Mouse (Mus musculus) liver, adult 2 months (tissue): Measurements from ENCODE around the gene Tbl1x. TPM values are rescaled to one million over a fixed set of nuclear protein-coding genes. Genes with fewer than 3 reads are reported as not detected.
A peak's percentile ranks its signal among the peaks of the same experiment; 100 is the strongest.

ENCODE experiments used
- DNase-seq: peaks from one replicate; pipeline ENCODE4 v3.0.0-alpha.2; 2011; ENCODE audit warnings: low read depth, low spot score; ENCODE audit errors: extremely low read depth
- H3K27ac ChIP-seq: fragments of 200-500 bp; replicated peaks from 2 replicates; pipeline ENCODE4 v1.5.1; 2012; ENCODE audit warnings: low read depth, mild to moderate bottlenecking, control low read depth, inconsistent platforms, low read length; ENCODE audit not compliant: insufficient read depth
- H3K27me3 ChIP-seq: fragments of 200-500 bp; 2 replicates; pipeline ENCODE4 v1.6.1; 2012; ENCODE audit warnings: mild to moderate bottlenecking, moderate library complexity, low read length, inconsistent platforms; ENCODE audit not compliant: control insufficient read depth, insufficient read depth
- H3K36me3 ChIP-seq: fragments of 200-500 bp; 2 replicates; pipeline ENCODE4 v1.6.1; 2012; ENCODE audit warnings: low read length, inconsistent platforms; ENCODE audit not compliant: control insufficient read depth, insufficient read depth
- H3K4me1 ChIP-seq: fragments of 200-500 bp; 2 replicates; pipeline ENCODE4 v1.6.1; 2011; ENCODE audit warnings: low read length; ENCODE audit not compliant: control insufficient read depth, insufficient read depth
- H3K4me3 ChIP-seq: fragments of 200-500 bp; 2 replicates; pipeline ENCODE4 v1.5.1; 2011; ENCODE audit warnings: low read depth, mild to moderate bottlenecking, control low read depth, low read length, moderate library complexity; ENCODE audit not compliant: insufficient read depth
- H3K79me2 ChIP-seq: fragments of 200-500 bp; 2 replicates; pipeline ENCODE4 v1.6.1; 2012; ENCODE audit warnings: inconsistent platforms, mild to moderate bottlenecking, low read length, moderate library complexity; ENCODE audit not compliant: control insufficient read depth, insufficient read depth
- H3K9ac ChIP-seq: fragments of 200-500 bp; 2 replicates; pipeline ENCODE4 v1.6.1; 2012; ENCODE audit warnings: low read depth, mild to moderate bottlenecking, control low read depth, inconsistent platforms, low read length
- CTCF ChIP-seq: fragments of 200-500 bp; IDR thresholded peaks from 2 replicates; pipeline ENCODE4 v1.5.1; 2011; ENCODE audit warnings: low read depth, low read length, control low read depth
- POLR2A ChIP-seq: fragments of 200-500 bp; IDR thresholded peaks from 2 replicates; pipeline ENCODE4 v1.6.1; 2011; ENCODE audit warnings: low read length, control low read depth; ENCODE audit not compliant: insufficient read depth; ENCODE audit errors: extremely low read depth
- WGBS: fragments of 180-500 bp; shearing (Covaris S2); methylation state at CpG from one replicate; pipeline ENCODE4 v1.1.7; 2018; 5-methylcytosine and 5-hydroxymethylcytosine counted together
- polyA plus RNA-seq: library from polyadenylated mRNA; depleted of rRNA; stranded (reverse); fragments of >200 nt; gene quantifications from 2 replicates; pipeline ENCODE4 v1.2.3, GENCODE M21; 2012
- total RNA-seq: library from RNA; depleted of rRNA; stranded (reverse); fragments of >200 nt; gene quantifications from 2 replicates; pipeline ENCODE4 v1.2.3, GENCODE M21; 2014

The Tbl1x gene
- total and polyA plus RNA-seq, 2 experiments: 10.2 to 16.2 TPM

GRCm38 (mm10) chrX:77613041-77613440, 102.2 kb downstream of the Tbl1x start:
- Histone ChIP-seq H3K4me3 (no peak overlapping the region), H3K79me2 (peaks cover 6% of the 10 kb centered on the region; the same call in 1 of the 2 replicates), H3K4me1 (peaks cover 4% of the 10 kb centered on the region; the same call in 1 of the 2 replicates), H3K9ac (no peak overlapping the region), H3K27me3 (no peaks in the 10 kb centered on the region), H3K27ac (no peak overlapping the region), H3K36me3 (no peaks in the 10 kb centered on the region)
- DNase-seq: no peak
- TF ChIP-seq CTCF (no peak), POLR2A (no peak)
- WGBS: 100% methylated on average over 1 of the region's 1 CpGs

GRCm38 (mm10) chrX:77615735-77616293, 105.0 kb downstream of the Tbl1x start:
- DNase-seq: no peak
- Histone ChIP-seq H3K27me3 (no peaks in the 10 kb centered on the region), H3K27ac (no peak overlapping the region), H3K4me1 (no peaks in the 10 kb centered on the region), H3K79me2 (peaks cover 3% of the 10 kb centered on the region; the same call in 1 of the 2 replicates), H3K4me3 (no peak overlapping the region), H3K9ac (no peak overlapping the region), H3K36me3 (no peaks in the 10 kb centered on the region)
- 87% methylated on average over 4 of the region's 4 CpGs for WGBS
- TF ChIP-seq CTCF (no peak), POLR2A (no peak)

GRCm38 (mm10) chrX:77617368-77618144, 106.7 kb downstream of the Tbl1x start:
- Histone ChIP-seq H3K36me3 (no peaks in the 10 kb centered on the region), H3K4me1 (no peaks in the 10 kb centered on the region), H3K9ac (no peak overlapping the region), H3K27ac (no peak overlapping the region), H3K27me3 (no peaks in the 10 kb centered on the region), H3K79me2 (peaks cover 3% of the 10 kb centered on the region; the same call in 1 of the 2 replicates), H3K4me3 (no peak overlapping the region)
- no peak for DNase-seq
- TF ChIP-seq POLR2A (no peak), CTCF (no peak)
- 73% methylated on average over 6 of the region's 6 CpGs for WGBS

GRCm38 (mm10) chrX:77630439-77630838, 119.6 kb downstream of the Tbl1x start:
- H3K4me1 ChIP-seq: peaks cover 2% of the 10 kb centered on the region; the same call in 1 of the 2 replicates
- no peak overlapping the region for H3K9ac ChIP-seq
- no peak overlapping the region for H3K4me3 ChIP-seq
- H3K27me3 ChIP-seq: no peaks in the 10 kb centered on the region
- H3K79me2 ChIP-seq: no peaks in the 10 kb centered on the region; the same call in 1 of the 2 replicates
- DNase-seq: peak; percentile 69
- TF ChIP-seq POLR2A (no peak), CTCF (no peak)
- no peaks in the 10 kb centered on the region for H3K36me3 ChIP-seq
- H3K27ac ChIP-seq: no peak overlapping the region
- WGBS: 17% methylated on average over 2 of the region's 2 CpGs

- no peaks in the 10 kb centered on the region for H3K36me3 ChIP-seq
- TF ChIP-seq CTCF: no peak
- TF ChIP-seq POLR2A: no peak
- no peaks in the 10 kb centered on the region; the same call in 1 of the 2 replicates for H3K4me1 ChIP-seq
- H3K4me3 ChIP-seq: no peak overlapping the region
- no peak for DNase-seq
- H3K79me2 ChIP-seq: no peaks in the 10 kb centered on the region; the same call in 1 of the 2 replicates
- H3K27me3 ChIP-seq: no peaks in the 10 kb centered on the region
- WGBS: 84% methylated on average over 3 of the region's 3 CpGs
- no peak overlapping the region for H3K9ac ChIP-seq
- H3K27ac ChIP-seq: no peak overlapping the region
Measured at GRCm38 (mm10) chrX:77636499-77636898, 125.7 kb downstream of the Tbl1x start.

GRCm38 (mm10) chrX:77638076-77638475, 127.3 kb downstream of the Tbl1x start:
- no peaks in the 10 kb centered on the region; the same call in 1 of the 2 replicates for H3K4me1 ChIP-seq
- 2% methylated on average over 3 of the region's 3 CpGs for WGBS
- TF ChIP-seq CTCF (0 out of 2 replicates have a peak, but pooled peaks have one; percentile 29), POLR2A (no peak)
- no peak overlapping the region for H3K27ac ChIP-seq
- peaks cover 4% of the 10 kb centered on the region; the same call in 1 of the 2 replicates for H3K36me3 ChIP-seq
- H3K79me2 ChIP-seq: no peaks in the 10 kb centered on the region; the same call in 1 of the 2 replicates
- no peaks in the 10 kb centered on the region for H3K27me3 ChIP-seq
- no peak overlapping the region for H3K4me3 ChIP-seq
- DNase-seq: peak; percentile 48
- no peak overlapping the region for H3K9ac ChIP-seq
